Mouse (Mus musculus) kidney, postnatal 0 days (tissue): ENCODE data around the gene Sh2b2. TPM values are rescaled to one million over a fixed set of nuclear protein-coding genes. Genes with fewer than 3 reads are reported as not detected.
A peak's percentile ranks its signal among the peaks of the same experiment; 100 is the strongest.

Experiments
- ATAC-seq: fragments of 200-750 bp; cut with Nextera tagmentation; replicated peaks from 2 replicates; pipeline ENCODE4 v1.8.0; 2017; ENCODE audit warnings: low read depth, moderate number of reproducible peaks, moderate TSS enrichment, moderate library complexity; ENCODE audit not compliant: low FRiP score
- DNase-seq: peaks from one replicate; pipeline ENCODE4 v3.0.0-alpha.2; 2016; ENCODE audit warnings: low spot score
- H3K27ac ChIP-seq: fragments of 300-500 bp; sonication (generic); 2 replicates; pipeline ENCODE4 v1.5.1; 2014; ENCODE audit warnings: mild to moderate bottlenecking
- H3K27me3 ChIP-seq: fragments of 300-500 bp; sonication (generic); 2 replicates; pipeline ENCODE4 v1.6.1; 2014; ENCODE audit warnings: low read length, mixed read lengths; ENCODE audit not compliant: insufficient read depth
- H3K36me3 ChIP-seq: fragments of 300-500 bp; sonication (generic); 2 replicates; pipeline ENCODE4 v1.6.1; 2014; ENCODE audit warnings: low read length, mixed read lengths; ENCODE audit not compliant: insufficient read depth
- H3K4me1 ChIP-seq: fragments of 300-500 bp; sonication (generic); replicated peaks from 2 replicates; pipeline ENCODE4 v1.6.1; 2014; ENCODE audit warnings: antibody characterized with exemption, low read length, mixed read lengths; ENCODE audit not compliant: insufficient read depth
- H3K4me2 ChIP-seq: fragments of 300-500 bp; sonication (generic); 2 replicates; pipeline ENCODE4 v1.6.1; 2014; ENCODE audit warnings: mild to moderate bottlenecking, low read length, moderate library complexity, mixed read lengths
- H3K4me3 ChIP-seq: fragments of 300-500 bp; sonication (generic); replicated peaks from 2 replicates; pipeline ENCODE4 v1.5.1; 2014; ENCODE audit warnings: low read depth, low read length
- H3K9ac ChIP-seq: fragments of 300-500 bp; sonication (generic); 2 replicates; pipeline ENCODE4 v1.6.1; 2014; ENCODE audit warnings: low read depth, low read length
- H3K9me3 ChIP-seq: fragments of 300-500 bp; sonication (generic); replicated peaks from 2 replicates; pipeline ENCODE4 v1.6.1; 2016; ENCODE audit warnings: low read length, inconsistent platforms, mixed read lengths
- CTCF ChIP-seq: IDR thresholded peaks from 2 replicates; pipeline ENCODE4 v1.5.1; 2016; ENCODE audit warnings: antibody characterized with exemption, low read depth, mild to moderate bottlenecking, moderate library complexity
- WGBS: fragments of 180-500 bp; shearing (Covaris S2); extraction: QIAGEN DNeasy Blood & Tissue Kit; methylation state at CpG from one replicate; pipeline ENCODE4 v1.1.7; 2014; 5-methylcytosine and 5-hydroxymethylcytosine counted together
- polyA plus RNA-seq: library from polyadenylated mRNA; unstranded; fragments of >200 nt; fragmentation: Nextera tagmentation; extraction: Ambion mirVana; gene quantifications from 2 replicates; pipeline ENCODE4 v1.2.1, GENCODE M21; 2015

Sh2b2 gene
- polyA plus RNA-seq, 1 experiment from 2014 or later = 4.1 TPM

- no peak for TF ChIP-seq CTCF
- no peak overlapping the region for H3K4me2 ChIP-seq
- peaks cover 3% of the 10 kb centered on the region; the same call in 1 of the 2 replicates for H3K36me3 ChIP-seq
- WGBS = 76% methylated on average over 7 of the region's 7 CpGs
- ATAC-seq (no peak), DNase-seq (no peak)
- H3K9me3 ChIP-seq = no peaks in the 10 kb centered on the region
- no peak overlapping the region for H3K4me3 ChIP-seq
- no peaks in the 10 kb centered on the region for H3K27me3 ChIP-seq
- no peaks in the 10 kb centered on the region for H3K4me1 ChIP-seq
- H3K27ac ChIP-seq = no peak overlapping the region
- no peak overlapping the region for H3K9ac ChIP-seq
Observed at GRCm38 (mm10) chr5:136226246-136226876, 20.0 kb downstream of the Sh2b2 start.

- Histone ChIP-seq H3K36me3 (no peaks in the 10 kb centered on the region), H3K4me3 (no peak overlapping the region), H3K4me1 (no peaks in the 10 kb centered on the region), H3K9me3 (no peaks in the 10 kb centered on the region), H3K4me2 (no peak overlapping the region), H3K27ac (no peak overlapping the region), H3K27me3 (no peaks in the 10 kb centered on the region), H3K9ac (no peak overlapping the region)
- TF ChIP-seq CTCF = no peak
- ATAC-seq = no peak
- no peak for DNase-seq
- WGBS = 84% methylated on average over 12 of the region's 12 CpGs
Observed at GRCm38 (mm10) chr5:136218585-136218984, 27.8 kb downstream of the Sh2b2 start.

GRCm38 (mm10) chr5:136217932-136218381 lies 28.4 kb downstream of the Sh2b2 start:
- H3K36me3 ChIP-seq = no peaks in the 10 kb centered on the region
- H3K4me1 ChIP-seq = no peaks in the 10 kb centered on the region
- H3K9ac ChIP-seq = no peak overlapping the region
- H3K4me2 ChIP-seq = no peak overlapping the region
- no peak overlapping the region for H3K27ac ChIP-seq
- no peaks in the 10 kb centered on the region for H3K27me3 ChIP-seq
- ATAC-seq (no peak), DNase-seq (no peak)
- TF ChIP-seq CTCF = no peak
- H3K4me3 ChIP-seq = no peak overlapping the region
- 66% methylated on average over 4 of the region's 4 CpGs for whole genome bisulfite sequencing
- H3K9me3 ChIP-seq = no peaks in the 10 kb centered on the region

GRCm38 (mm10) chr5:136217004-136217665 lies 29.2 kb downstream of the Sh2b2 start:
- Histone ChIP-seq H3K4me3 (no peak overlapping the region), H3K9me3 (no peaks in the 10 kb centered on the region), H3K4me2 (no peak overlapping the region), H3K4me1 (no peaks in the 10 kb centered on the region), H3K9ac (no peak overlapping the region), H3K36me3 (no peaks in the 10 kb centered on the region), H3K27ac (no peak overlapping the region), H3K27me3 (no peaks in the 10 kb centered on the region)
- ATAC-seq (no peak), DNase-seq (no peak)
- TF ChIP-seq CTCF = no peak
- WGBS = 83% methylated on average over 18 of the region's 18 CpGs

- H3K9me3 ChIP-seq = no peaks in the 10 kb centered on the region
- no peak for ATAC-seq
- H3K4me2 ChIP-seq = no peak overlapping the region
- no peak overlapping the region for H3K4me3 ChIP-seq
- TF ChIP-seq CTCF = no peak
- H3K27me3 ChIP-seq = no peaks in the 10 kb centered on the region
- no peaks in the 10 kb centered on the region for H3K4me1 ChIP-seq
- DNase-seq = no peak
- no peak overlapping the region for H3K9ac ChIP-seq
- H3K36me3 ChIP-seq = no peaks in the 10 kb centered on the region
- no peak overlapping the region for H3K27ac ChIP-seq
- WGBS = 74% methylated on average over 5 of the region's 5 CpGs
Observed at GRCm38 (mm10) chr5:136215958-136216357, 30.4 kb downstream of the Sh2b2 start.

- 93% methylated on average over 3 of the region's 3 CpGs for WGBS
Observed at GRCm38 (mm10) chr5:136215211-136215610, 31.1 kb downstream of the Sh2b2 start.

More at GRCm38 (mm10) chr5:136215211-136215610, 31.1 kb downstream of the Sh2b2 start:
- ATAC-seq (no peak), DNase-seq (no peak)
- H3K4me2 ChIP-seq = no peak overlapping the region
- H3K36me3 ChIP-seq = no peaks in the 10 kb centered on the region
- TF ChIP-seq CTCF = peak; percentile 38; the same call in 1 of the 2 replicates
- H3K9ac ChIP-seq = no peak overlapping the region
- no peak overlapping the region for H3K4me3 ChIP-seq
- no peak overlapping the region for H3K27ac ChIP-seq
- H3K9me3 ChIP-seq = no peaks in the 10 kb centered on the region
- no peaks in the 10 kb centered on the region for H3K27me3 ChIP-seq
- H3K4me1 ChIP-seq = no peaks in the 10 kb centered on the region
